25 mouse cellular contexts compared by ENCODE assay signal in the genomic region with DNA sequence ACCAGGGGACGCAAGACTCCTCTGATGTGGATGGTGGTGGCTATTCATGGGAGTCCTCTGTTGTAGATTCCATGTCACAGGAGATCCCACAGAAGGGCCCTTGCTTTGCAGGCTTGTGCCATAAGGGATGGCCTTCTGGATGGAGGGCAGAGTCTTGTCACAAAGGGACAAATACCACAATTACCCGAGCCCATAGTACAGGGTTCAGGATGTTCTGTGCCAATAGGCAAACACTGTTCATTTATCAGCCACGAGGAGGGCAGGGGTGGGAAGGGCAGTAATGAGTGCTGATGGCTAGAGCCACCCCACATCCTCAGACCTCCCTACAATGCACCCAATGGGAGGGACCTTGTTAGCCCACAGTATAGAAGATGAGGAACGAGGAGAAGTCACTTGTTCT.
"Had no signal": no experiment of that assay in that cellular context is flagged by ENCODE, and none has a peak within 500 bp of the region (broad histone marks: within the 10 kb centered on the region; RNA-seq: fewer than 3 reads in every experiment).

No protein-coding gene starts in this region.

- DNase-seq: gastrocnemius, adult 2 months; gastrocnemius, postnatal 10 days; gastrocnemius, postnatal 25 days; heart, adult 18-20 months; heart, postnatal 10 days; heart, postnatal 4 days; kidney, adult 11 months; kidney, adult 2 months; kidney, adult 9 months; kidney, postnatal 14 days; kidney, postnatal 36 days; layer of hippocampus, adult 9-11 months; layer of hippocampus, postnatal 36 days; left cerebral cortex, postnatal 4 days had no signal

- H3K9me3 ChIP-seq: heart, embryonic 10.5 days; hindbrain, embryonic 13.5 days; hindbrain, embryonic 15.5 days; kidney, embryonic 15.5 days; limb, embryonic 13.5 days; limb, embryonic 15.5 days had no signal

- H3K27me3 ChIP-seq: heart, embryonic 12.5 days; hindbrain, embryonic 13.5 days; hindbrain, embryonic 15.5 days; kidney, embryonic 15.5 days; limb, embryonic 13.5 days; limb, embryonic 15.5 days had no signal

- H3K27ac ChIP-seq: gastrocnemius, adult 2 months; hindbrain, embryonic 13.5 days; hindbrain, embryonic 15.5 days; hindbrain, postnatal 0 days; kidney, embryonic 15.5 days; kidney, postnatal 0 days; limb, embryonic 13.5 days; limb, embryonic 15.5 days had no signal

- H3K9ac ChIP-seq: heart, embryonic 12.5 days; hindbrain, embryonic 13.5 days; hindbrain, embryonic 15.5 days; kidney, embryonic 15.5 days; limb, embryonic 13.5 days; limb, embryonic 15.5 days had no signal

- H3K4me2 ChIP-seq: heart, embryonic 12.5 days; hindbrain, embryonic 13.5 days; hindbrain, embryonic 15.5 days; kidney, embryonic 15.5 days; limb, embryonic 13.5 days; limb, embryonic 15.5 days; liver, embryonic 11.5 days had no signal

- H3K4me3 ChIP-seq: gastrocnemius, adult 2 months; heart, embryonic 10.5 days; heart, embryonic 12.5 days; hindbrain, embryonic 13.5 days; hindbrain, embryonic 15.5 days; kidney, embryonic 15.5 days; limb, embryonic 13.5 days; limb, embryonic 15.5 days had no signal

- H3K36me3 ChIP-seq: hindbrain, embryonic 13.5 days; hindbrain, embryonic 15.5 days; limb, embryonic 13.5 days; limb, embryonic 15.5 days had no signal

- ATAC-seq: hindbrain, postnatal 0 days; intestine, embryonic 16.5 days had no signal

- H3K4me1 ChIP-seq: kidney, embryonic 15.5 days; limb, embryonic 13.5 days; limb, embryonic 15.5 days had no signal
